Mouse (Mus musculus): Measurements from ENCODE around the gene Herc1. TPM values are rescaled to one million over a fixed set of nuclear protein-coding genes. Genes with fewer than 3 reads are reported as not detected.

The Herc1 gene
- polyA plus RNA-seq, 1 experiment from 2014 or later, result 49.6 TPM

DNA sequence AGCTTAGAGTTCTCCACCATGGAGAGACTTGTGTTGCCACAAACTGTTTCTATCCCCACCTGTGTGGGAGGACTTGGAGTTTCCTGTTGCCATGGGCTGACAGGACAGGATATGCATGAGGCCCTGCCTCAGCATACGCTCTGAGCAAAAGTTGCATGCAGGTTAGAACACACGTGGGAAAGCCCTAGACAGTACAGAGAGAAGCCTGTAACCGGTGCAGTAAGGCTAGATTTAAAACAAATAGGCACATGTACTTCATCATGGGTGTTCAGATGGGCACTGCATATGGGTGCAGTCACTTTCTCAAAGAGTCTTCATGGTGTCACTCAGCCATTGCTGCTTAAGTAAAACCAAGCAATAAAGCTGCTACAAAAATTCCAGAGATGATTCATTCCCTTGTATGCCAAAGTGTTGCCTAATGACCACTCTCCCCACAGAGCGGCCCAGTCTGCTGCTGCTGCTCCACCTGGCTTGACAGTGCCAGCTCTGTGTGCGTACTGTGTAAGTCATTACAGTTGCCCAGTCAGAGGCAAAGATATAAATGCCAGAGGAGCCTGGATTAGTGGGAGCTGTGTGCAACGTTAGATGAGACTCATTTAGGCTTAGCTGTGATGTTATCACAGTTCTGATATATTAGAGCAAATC, 166.2 kb downstream of the Herc1 start:
- no peaks in the 10 kb centered on the region for H3K27me3 ChIP-seq
- H3K4me1 ChIP-seq (replicated peaks), result peaks cover 18% of the 10 kb centered on the region
- peaks cover 71% of the 10 kb centered on the region for H3K36me3 ChIP-seq
- no peak overlapping the region for H3K27ac ChIP-seq
- H3K9ac ChIP-seq (replicated peaks), result no peak overlapping the region
- H3K4me2 ChIP-seq (replicated peaks), result no peak overlapping the region
- no peak for ATAC-seq
- no peak overlapping the region for H3K4me3 ChIP-seq (replicated peaks)
- 91% methylated on average over 6 of the region's 6 CpGs for WGBS
- no peaks in the 10 kb centered on the region for H3K9me3 ChIP-seq

DNA sequence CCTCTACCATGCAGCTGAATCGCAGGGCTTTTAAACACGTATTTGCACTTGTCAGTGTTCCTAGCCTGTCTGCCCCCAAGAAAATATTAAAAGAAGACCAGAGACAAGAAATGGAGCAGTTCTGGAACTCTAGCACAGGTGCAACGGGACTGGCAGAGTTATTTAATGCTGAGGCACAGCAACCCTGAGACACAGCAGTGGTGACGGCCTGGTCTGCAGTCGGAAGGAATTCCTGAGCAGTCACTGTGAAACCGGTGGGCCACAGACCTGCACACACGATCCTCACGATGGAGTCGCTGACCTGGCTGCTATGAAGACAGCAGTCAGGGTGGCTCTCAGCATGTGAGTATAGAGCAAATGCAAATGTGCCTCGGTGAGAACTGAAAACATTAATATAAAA, 167.5 kb downstream of the Herc1 start:
- peaks cover 15% of the 10 kb centered on the region for H3K4me1 ChIP-seq (replicated peaks)
- no peak overlapping the region for H3K9ac ChIP-seq (replicated peaks)
- H3K36me3 ChIP-seq, result peaks cover 82% of the 10 kb centered on the region
- WGBS, result 89% methylated on average over 10 of the region's 10 CpGs
- H3K27ac ChIP-seq, result no peak overlapping the region
- no peaks in the 10 kb centered on the region for H3K27me3 ChIP-seq
- no peak overlapping the region for H3K4me2 ChIP-seq (replicated peaks)
- no peak overlapping the region for H3K4me3 ChIP-seq (replicated peaks)
- H3K9me3 ChIP-seq, result no peaks in the 10 kb centered on the region
- ATAC-seq, result no peak

DNA sequence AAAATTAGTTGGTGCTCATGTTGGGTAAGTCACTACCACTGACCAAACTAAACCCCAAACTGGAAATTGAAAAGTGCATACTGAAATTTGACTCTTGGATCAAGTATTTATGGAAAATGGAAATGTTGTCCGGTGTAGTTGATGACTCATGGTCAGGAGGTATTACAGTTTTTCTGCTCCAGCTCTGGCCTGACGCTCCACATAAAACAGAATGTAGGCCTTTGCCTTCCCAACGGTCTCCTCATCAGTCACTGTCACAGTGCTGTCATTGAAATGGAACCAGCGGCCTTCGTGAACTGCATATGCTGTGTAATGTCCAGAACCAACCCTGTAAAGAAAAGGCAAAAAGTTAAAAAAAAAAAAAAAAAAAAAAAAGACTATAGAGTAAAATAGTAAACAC, 168.0 kb downstream of the Herc1 start:
- Histone ChIP-seq H3K4me3 (replicated peaks) (no peak overlapping the region), H3K9me3 (no peaks in the 10 kb centered on the region), H3K36me3 (peaks cover 87% of the 10 kb centered on the region), H3K27me3 (no peaks in the 10 kb centered on the region), H3K9ac (replicated peaks) (no peak overlapping the region), H3K4me1 (replicated peaks) (peaks cover 10% of the 10 kb centered on the region; the same call in 1 of the 2 replicates), H3K27ac (peak overlapping the region; percentile 22; the same call in 1 of the 2 replicates), H3K4me2 (replicated peaks) (no peak overlapping the region)
- 93% methylated on average over 5 of the region's 5 CpGs for WGBS
- no peak for ATAC-seq

DNA sequence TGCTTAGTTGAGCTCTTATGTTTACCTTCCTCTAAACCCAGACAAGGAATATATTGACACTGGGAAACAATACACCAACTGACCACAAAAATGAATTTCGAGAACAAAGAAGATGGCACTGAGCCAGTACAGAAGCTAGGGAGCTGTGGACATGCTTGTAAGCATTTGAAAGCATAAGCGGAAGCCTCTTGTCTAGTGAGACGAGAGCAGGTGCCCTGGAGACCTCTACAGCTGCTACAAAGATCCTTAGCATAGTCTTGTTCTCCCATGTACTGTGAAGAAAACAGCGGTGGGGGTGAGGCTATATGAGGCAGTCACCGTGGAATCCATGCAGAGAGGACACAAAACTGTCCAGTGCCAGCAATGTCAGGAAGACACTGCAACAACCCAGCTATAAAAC, 168.7 kb downstream of the Herc1 start:
- Histone ChIP-seq H3K9ac (replicated peaks) (no peak overlapping the region), H3K4me1 (replicated peaks) (peaks cover 9% of the 10 kb centered on the region; the same call in 1 of the 2 replicates), H3K9me3 (no peaks in the 10 kb centered on the region), H3K27ac (peak overlapping the region; percentile 22), H3K27me3 (no peaks in the 10 kb centered on the region), H3K36me3 (peaks cover 90% of the 10 kb centered on the region), H3K4me3 (replicated peaks) (no peak overlapping the region), H3K4me2 (replicated peaks) (no peak overlapping the region)
- 43% methylated on average over 5 of the region's 5 CpGs for WGBS
- peak; percentile 60; the same call in 1 of the 2 replicates for ATAC-seq

DNA sequence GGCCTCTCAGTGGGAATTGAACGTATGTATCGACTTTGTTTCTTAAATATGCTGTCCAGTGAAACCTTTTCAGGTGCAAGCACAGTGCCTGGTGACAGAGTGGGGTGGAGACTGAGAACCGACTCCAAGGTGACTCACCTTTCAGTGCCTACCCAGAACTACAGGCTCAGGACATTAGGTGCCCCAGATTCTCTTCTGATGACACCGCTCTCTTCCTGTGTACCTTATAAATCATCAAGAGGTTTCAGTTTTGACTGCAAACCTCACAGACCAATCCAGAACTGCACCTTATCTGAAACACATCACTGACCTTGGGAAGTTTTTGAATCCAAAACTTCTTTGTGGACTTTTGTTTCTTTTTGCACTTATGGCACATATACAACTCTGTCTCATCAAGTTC, 170.0 kb downstream of the Herc1 start:
- Histone ChIP-seq H3K4me2 (replicated peaks) (no peak overlapping the region), H3K36me3 (peaks cover 87% of the 10 kb centered on the region), H3K27me3 (no peaks in the 10 kb centered on the region), H3K4me3 (replicated peaks) (no peak overlapping the region), H3K9me3 (no peaks in the 10 kb centered on the region), H3K27ac (no peak overlapping the region), H3K4me1 (replicated peaks) (peaks cover 6% of the 10 kb centered on the region; the same call in 1 of the 2 replicates), H3K9ac (replicated peaks) (no peak overlapping the region)
- ATAC-seq, result no peak
- 97% methylated on average over 4 of the region's 4 CpGs for WGBS

DNA sequence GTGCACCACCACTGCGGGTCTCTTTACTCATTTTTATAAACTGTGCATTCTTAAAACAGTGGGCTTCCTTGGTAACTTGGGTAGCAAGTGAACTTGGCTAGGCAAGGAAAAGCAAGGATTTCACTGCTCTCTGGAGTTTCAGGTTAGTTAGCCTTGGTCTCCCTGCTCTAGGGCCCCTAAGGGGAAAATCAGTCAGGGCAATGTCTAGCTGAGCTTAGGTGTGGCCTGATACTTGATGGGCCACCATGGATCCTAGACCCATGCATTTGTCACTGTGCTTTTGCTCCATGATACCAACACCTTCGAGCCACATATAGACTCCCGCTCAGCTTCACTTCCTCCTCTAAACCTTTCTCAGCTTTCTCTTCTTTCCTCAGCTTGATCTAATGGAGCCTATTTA, 171.3 kb downstream of the Herc1 start:
- H3K4me2 ChIP-seq (replicated peaks), result no peak overlapping the region
- no peaks in the 10 kb centered on the region for H3K27me3 ChIP-seq
- H3K4me1 ChIP-seq (replicated peaks), result peaks cover 6% of the 10 kb centered on the region; the same call in 1 of the 2 replicates
- no peak overlapping the region for H3K9ac ChIP-seq (replicated peaks)
- ATAC-seq, result no peak
- H3K27ac ChIP-seq, result no peak overlapping the region
- H3K36me3 ChIP-seq, result peaks cover 89% of the 10 kb centered on the region
- H3K4me3 ChIP-seq (replicated peaks), result no peak overlapping the region
- WGBS, result 93% methylated on average over 3 of the region's 3 CpGs
- H3K9me3 ChIP-seq, result no peaks in the 10 kb centered on the region

DNA sequence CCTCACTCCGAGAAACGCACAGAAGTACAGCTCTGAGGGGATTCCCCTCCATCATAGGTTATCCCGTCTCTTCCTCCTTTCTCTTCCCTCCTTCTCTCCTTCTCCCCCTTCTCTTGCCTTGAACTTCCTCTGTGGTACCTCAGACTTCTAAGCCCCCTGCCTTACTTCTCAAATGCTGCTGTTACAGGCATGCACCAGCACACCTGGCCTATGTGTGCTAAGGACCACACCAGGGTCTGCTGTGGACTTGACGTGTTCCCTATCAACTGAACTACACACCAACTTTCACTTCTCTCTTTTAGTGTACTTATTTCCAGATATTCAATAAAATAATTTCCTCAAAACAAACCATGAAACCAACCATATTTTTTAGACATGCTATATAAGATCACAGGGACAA, 192.5 kb downstream of the Herc1 start:
- Histone ChIP-seq H3K27me3 (no peaks in the 10 kb centered on the region), H3K4me2 (replicated peaks) (no peak overlapping the region), H3K9me3 (no peaks in the 10 kb centered on the region), H3K4me3 (replicated peaks) (no peak overlapping the region), H3K4me1 (replicated peaks) (no peaks in the 10 kb centered on the region), H3K36me3 (peaks cover 65% of the 10 kb centered on the region), H3K27ac (no peak overlapping the region), H3K9ac (replicated peaks) (no peak overlapping the region)
- no peak for ATAC-seq
- 89% methylated on average over 4 of the region's 4 CpGs for WGBS

Other genes starting within 250 kb of the Herc1 start
- 101 and 104 TPM in 2 replicates for gene Snx1, start 223.9 kb upstream of the Herc1 start, polyA plus RNA-seq (2015; fragmentation: Nextera tagmentation; extraction: Ambion mirVana)
- gene Ciao2a, start 223.8 kb upstream of the Herc1 start, polyA plus RNA-seq (2015; fragmentation: Nextera tagmentation; extraction: Ambion mirVana), result 102 and 104 TPM in 2 replicates
- gene Dapk2, start 192.2 kb upstream of the Herc1 start, polyA plus RNA-seq (2015; fragmentation: Nextera tagmentation; extraction: Ambion mirVana), result 1.4 and 2.4 TPM in 2 replicates
- 1.7 and 2.2 TPM in 2 replicates for gene Fbxl22, start 164.1 kb downstream of the Herc1 start, polyA plus RNA-seq (2015; fragmentation: Nextera tagmentation; extraction: Ambion mirVana)
- gene Usp3, start 242.7 kb downstream of the Herc1 start, polyA plus RNA-seq (2015; fragmentation: Nextera tagmentation; extraction: Ambion mirVana), result 109 and 118 TPM in 2 replicates